Mouse (Mus musculus): Measurements from ENCODE around the gene Arhgap20.
A peak's percentile ranks its signal among the peaks of the same experiment; 100 is the strongest.

Gene Arhgap20

GRCm38 (mm10) chr9:51764921-51765416 is at the start of gene Arhgap20:
Gene Arhgap20 (plus strand): TSS chr9:51765337.
- DNase-seq (ENCODE audit: extremely low read depth, insufficient read length, low spot score), result peak; percentile 2

GRCm38 (mm10) chr9:51718793-51719192 is 46.3 kb upstream of the Arhgap20 start:
- DNase-seq (ENCODE audit: extremely low read depth, insufficient read length, low spot score), result no peak

GRCm38 (mm10) chr9:51727960-51728359 is 37.2 kb upstream of the Arhgap20 start:
- DNase-seq (ENCODE audit: extremely low read depth, insufficient read length, low spot score), result peak; percentile 34

GRCm38 (mm10) chr9:51735180-51736034 is 29.7 kb upstream of the Arhgap20 start:
- no peak for DNase-seq (ENCODE audit: extremely low read depth, insufficient read length, low spot score)

- DNase-seq (ENCODE audit: extremely low read depth, insufficient read length, low spot score), result no peak
Measured at GRCm38 (mm10) chr9:51736750-51737368, 28.3 kb upstream of the Arhgap20 start.

GRCm38 (mm10) chr9:51738349-51738748 is 26.8 kb upstream of the Arhgap20 start:
- DNase-seq (ENCODE audit: extremely low read depth, insufficient read length, low spot score), result no peak

- DNase-seq (ENCODE audit: extremely low read depth, insufficient read length, low spot score), result no peak
Measured at GRCm38 (mm10) chr9:51739826-51740225, 25.3 kb upstream of the Arhgap20 start.

GRCm38 (mm10) chr9:51750144-51750543 is 15.0 kb upstream of the Arhgap20 start:
- DNase-seq (ENCODE audit: extremely low read depth, insufficient read length, low spot score), result no peak

- no peak for DNase-seq (ENCODE audit: extremely low read depth, insufficient read length, low spot score)
Measured at GRCm38 (mm10) chr9:51761003-51761402, 4.1 kb upstream of the Arhgap20 start.

- no peak for DNase-seq (ENCODE audit: extremely low read depth, insufficient read length, low spot score)
Measured at GRCm38 (mm10) chr9:51764041-51764875, 879 bp upstream of the Arhgap20 start.

- peak; percentile 6 for DNase-seq (ENCODE audit: extremely low read depth, insufficient read length, low spot score)
Measured at GRCm38 (mm10) chr9:51765417-51766174, 459 bp downstream of the Arhgap20 start.

- no peak for DNase-seq (ENCODE audit: extremely low read depth, insufficient read length, low spot score)
Measured at GRCm38 (mm10) chr9:51766175-51767062, 1.3 kb downstream of the Arhgap20 start.

GRCm38 (mm10) chr9:51774201-51774600 is 9.1 kb downstream of the Arhgap20 start:
- no peak for DNase-seq (ENCODE audit: extremely low read depth, insufficient read length, low spot score)

GRCm38 (mm10) chr9:51776459-51776858 is 11.3 kb downstream of the Arhgap20 start:
- DNase-seq (ENCODE audit: extremely low read depth, insufficient read length, low spot score), result no peak

GRCm38 (mm10) chr9:51777180-51777579 is 12.0 kb downstream of the Arhgap20 start:
- DNase-seq (ENCODE audit: extremely low read depth, insufficient read length, low spot score), result no peak

- no peak for DNase-seq (ENCODE audit: extremely low read depth, insufficient read length, low spot score)
Measured at GRCm38 (mm10) chr9:51779232-51779631, 14.1 kb downstream of the Arhgap20 start.

- DNase-seq (ENCODE audit: extremely low read depth, insufficient read length, low spot score), result no peak
Measured at GRCm38 (mm10) chr9:51781092-51781491, 16.0 kb downstream of the Arhgap20 start.

- no peak for DNase-seq (ENCODE audit: extremely low read depth, insufficient read length, low spot score)
Measured at GRCm38 (mm10) chr9:51787380-51787779, 22.2 kb downstream of the Arhgap20 start.

- no peak for DNase-seq (ENCODE audit: extremely low read depth, insufficient read length, low spot score)
Measured at GRCm38 (mm10) chr9:51788466-51788865, 23.3 kb downstream of the Arhgap20 start.

Measured in 3134 (cell line).